Mouse (Mus musculus) embryo, embryonic 10 days (tissue): Measurements from ENCODE around the gene Dpp6.

Source experiments
- DNase-seq: peaks from one replicate; pipeline ENCODE4 v3.0.0-alpha.2; 2015; ENCODE audit warnings: low spot score

Gene Dpp6

GRCm38 (mm10) chr5:27677247-27677666 lies 860.3 kb downstream of the Dpp6 start:
- peak; percentile 51 for DNase-seq

GRCm38 (mm10) chr5:27679151-27679550 lies 862.1 kb downstream of the Dpp6 start:
- DNase-seq = no peak

DNA sequence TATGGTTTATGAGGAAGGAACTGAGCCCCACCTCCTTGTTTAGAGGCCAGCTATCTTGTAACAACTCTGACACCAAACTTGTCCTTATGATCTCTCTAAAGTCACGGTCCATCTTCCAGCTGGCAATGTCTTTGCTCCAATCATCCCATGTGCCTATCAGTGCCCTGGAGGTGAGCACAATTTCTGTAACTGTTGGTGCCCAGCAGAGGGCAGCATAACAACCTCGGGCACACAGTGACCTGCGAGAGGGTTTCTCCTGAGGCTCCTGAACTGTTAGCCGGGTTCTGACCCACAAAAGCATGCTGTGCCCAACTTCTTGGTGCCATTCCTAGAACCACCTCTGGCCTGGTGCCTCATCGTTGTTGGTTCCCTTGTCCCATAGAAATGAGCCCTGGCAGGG lies 863.5 kb downstream of the Dpp6 start:
- peak; percentile 59 for DNase-seq

GRCm38 (mm10) chr5:27685162-27685561 lies 868.2 kb downstream of the Dpp6 start:
- no peak for DNase-seq

- no peak for DNase-seq
Observed at GRCm38 (mm10) chr5:27685923-27686322, 868.9 kb downstream of the Dpp6 start.

GRCm38 (mm10) chr5:27687311-27687710 lies 870.3 kb downstream of the Dpp6 start:
- DNase-seq = peak; percentile 11

- DNase-seq = no peak
Observed at GRCm38 (mm10) chr5:27702482-27702881, 885.5 kb downstream of the Dpp6 start.

GRCm38 (mm10) chr5:27705020-27705419 lies 888.0 kb downstream of the Dpp6 start:
- DNase-seq = no peak

GRCm38 (mm10) chr5:27706551-27706950 lies 889.5 kb downstream of the Dpp6 start:
- no peak for DNase-seq

DNA sequence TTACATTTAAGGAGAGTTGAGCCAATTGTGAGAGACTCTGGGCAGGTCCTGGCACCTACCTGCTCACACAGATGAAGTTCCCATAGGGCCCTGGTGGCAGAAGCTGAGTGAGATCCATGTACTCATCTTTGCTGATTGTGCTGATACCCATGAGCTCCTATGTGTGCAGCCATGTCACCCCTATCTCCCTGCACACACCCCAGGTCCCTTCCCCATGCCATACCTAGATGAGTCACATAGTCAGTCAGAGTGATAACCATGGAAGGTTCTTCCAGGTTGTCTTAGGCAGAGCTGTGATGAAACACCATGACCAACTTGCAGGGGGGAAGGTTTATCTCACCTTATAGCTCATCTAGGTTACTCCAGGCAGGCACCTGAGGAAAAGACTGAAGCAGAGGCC lies 890.3 kb downstream of the Dpp6 start:
- DNase-seq = no peak

DNA sequence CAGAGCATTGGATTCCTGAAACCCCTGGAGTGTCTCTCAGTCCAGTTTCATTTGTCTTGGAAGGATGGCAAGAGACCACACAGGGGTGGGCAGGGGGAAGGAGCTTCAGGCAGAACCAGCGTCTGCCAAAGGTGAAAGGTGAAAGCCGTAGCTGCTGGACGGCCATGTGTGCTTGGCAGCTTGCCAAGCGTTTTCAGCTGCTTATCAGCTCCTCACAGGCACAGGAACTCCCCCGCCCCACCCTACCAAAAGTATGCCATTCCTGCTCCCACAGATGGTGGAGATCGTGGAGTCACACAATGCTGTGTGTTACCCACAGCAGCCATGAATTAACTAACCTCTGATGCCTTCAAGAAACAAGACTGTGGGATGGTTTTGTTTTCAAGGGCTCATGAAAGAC lies 891.2 kb downstream of the Dpp6 start:
- DNase-seq = peak; percentile 27

DNA sequence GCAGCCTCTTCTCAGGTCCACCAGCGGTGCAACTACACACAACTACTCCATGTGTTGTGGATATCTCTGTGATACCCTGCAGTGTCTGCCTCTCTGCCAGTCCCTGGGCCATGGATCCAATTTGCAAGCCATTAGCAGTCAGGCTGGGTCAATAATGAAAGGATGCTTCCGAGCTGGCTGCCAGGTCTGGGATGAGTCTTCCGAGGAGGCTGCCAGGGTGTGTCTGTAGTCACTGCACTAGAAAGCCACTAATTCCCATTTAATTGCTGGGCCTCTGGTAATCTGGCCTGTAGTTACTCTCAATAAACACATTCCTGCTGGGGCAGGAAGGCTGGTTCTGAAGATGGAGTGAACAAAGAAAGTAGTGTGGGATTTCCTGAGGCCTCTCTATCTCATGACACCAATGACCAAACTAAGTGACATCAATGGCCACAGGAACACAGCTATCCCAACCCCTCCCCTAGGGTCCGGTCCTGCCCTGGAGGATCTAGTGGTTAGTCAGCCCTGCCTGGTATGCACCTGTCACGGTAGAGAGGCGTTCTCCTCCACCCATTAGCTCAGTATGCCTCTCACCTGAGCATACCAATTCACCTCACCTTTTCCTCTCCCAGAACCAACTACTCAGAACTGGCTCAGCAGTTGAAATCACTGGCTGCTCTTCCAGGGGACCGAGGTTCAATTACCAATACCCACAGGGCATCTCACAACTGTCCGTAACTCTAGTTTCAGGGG lies 894.6 kb downstream of the Dpp6 start:
- peak; percentile 6 for DNase-seq

- peak; percentile 4 for DNase-seq
Observed at GRCm38 (mm10) chr5:27714356-27714755, 897.4 kb downstream of the Dpp6 start.

DNA sequence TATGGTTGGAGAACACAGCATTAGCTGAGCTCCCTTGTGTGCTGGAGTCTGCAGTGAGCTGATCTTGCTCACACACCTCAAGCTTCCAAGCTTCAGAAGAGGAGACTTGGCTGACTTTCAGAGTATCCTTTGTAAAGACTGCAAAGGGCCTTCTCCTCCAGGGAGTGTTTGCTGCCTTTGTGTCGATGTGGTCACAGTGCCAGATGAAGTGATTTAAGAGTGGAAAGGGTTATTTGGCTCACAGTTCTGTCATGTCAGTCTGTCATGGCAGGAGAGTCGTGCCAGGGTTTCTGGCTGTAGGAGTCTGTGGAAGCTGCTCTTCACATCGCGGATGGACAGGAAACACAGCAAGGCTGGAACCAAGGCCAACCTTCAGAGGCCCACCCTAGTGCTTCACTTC lies 899.0 kb downstream of the Dpp6 start:
- no peak for DNase-seq

- no peak for DNase-seq
Observed at GRCm38 (mm10) chr5:27717301-27717700, 900.3 kb downstream of the Dpp6 start.

DNA sequence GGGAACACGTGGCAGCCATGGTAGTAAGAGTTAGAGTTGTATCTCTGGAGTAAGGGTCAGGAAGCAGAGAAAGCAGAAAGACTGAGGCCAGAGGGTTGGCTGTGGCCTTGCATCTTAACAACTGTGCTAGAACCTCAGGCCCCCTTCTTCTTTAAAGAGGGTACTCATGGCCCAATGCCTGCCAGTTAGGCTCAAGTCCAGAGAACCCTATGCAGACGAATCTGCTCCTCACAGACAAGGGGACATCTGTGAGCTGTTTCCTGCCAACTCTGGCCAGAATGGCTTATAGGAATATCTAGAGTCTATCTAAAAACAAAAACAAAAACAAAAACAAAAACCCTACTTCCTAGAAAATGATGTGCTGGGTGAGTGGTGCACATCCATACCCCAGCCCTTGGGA lies 902.3 kb downstream of the Dpp6 start:
- no peak for DNase-seq

- peak; percentile 11 for DNase-seq
Observed at GRCm38 (mm10) chr5:27724460-27724859, 907.5 kb downstream of the Dpp6 start.

GRCm38 (mm10) chr5:27730666-27731065 lies 913.7 kb downstream of the Dpp6 start:
- no peak for DNase-seq

DNA sequence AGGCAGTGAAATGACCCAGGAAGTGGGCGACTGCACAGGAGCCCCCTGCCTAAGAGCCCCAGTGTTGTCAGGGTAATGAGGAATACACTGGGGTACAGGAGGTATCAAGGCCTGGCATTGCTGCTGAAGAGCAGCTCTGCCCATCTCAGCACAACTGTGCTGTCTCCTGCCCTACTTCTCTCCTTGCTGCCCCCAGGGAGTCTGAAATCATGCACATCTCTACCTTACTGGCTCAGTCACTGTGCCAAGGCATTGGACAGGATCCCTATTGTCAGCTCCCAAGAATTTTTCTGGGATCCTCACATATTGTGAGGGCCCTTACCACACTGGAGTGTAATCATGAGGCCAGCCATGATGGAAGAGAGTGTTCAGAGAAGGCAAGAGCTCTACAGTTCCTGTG lies 914.4 kb downstream of the Dpp6 start:
- no peak for DNase-seq

- DNase-seq = no peak
Observed at GRCm38 (mm10) chr5:27732288-27732868, 915.4 kb downstream of the Dpp6 start.

DNA sequence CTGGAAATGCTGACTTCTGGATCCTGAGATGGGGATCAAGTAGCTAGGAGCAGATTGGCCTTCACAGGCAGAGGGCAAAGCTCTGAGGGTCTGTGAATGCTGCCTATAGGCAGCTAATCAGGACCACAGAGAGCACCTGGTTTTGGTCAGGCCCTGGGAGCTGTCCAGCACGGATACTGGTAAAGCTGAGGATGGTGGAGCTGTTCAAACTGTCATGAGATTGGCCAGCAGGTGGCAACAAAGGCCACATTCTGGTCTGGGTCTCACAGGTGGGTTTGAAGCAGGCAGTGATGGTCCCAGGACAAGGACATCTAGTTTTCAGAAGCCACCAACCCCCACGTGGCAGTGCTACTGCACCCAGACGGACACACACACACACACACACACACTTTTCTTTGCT lies 920.2 kb downstream of the Dpp6 start:
- DNase-seq = peak; percentile 89

DNA sequence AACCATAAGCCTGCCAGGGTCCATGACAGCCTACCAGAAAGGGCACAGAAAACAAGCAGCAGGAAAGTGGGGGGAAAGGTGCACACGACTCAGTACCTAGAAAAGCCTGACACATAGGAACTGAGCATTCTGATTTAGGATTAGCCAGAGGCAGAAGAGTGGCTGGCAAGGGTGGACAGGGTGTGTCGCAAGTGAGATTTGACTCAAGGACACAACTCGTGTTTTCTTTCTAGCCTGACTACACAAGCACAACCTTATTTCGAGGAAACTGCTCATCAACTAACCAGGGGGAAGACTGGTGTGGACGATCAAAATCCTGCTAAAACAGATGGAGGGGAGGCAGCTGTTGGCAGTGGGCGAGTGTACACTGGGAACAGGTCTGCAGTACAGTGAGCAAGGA lies 922.2 kb downstream of the Dpp6 start:
- no peak for DNase-seq

GRCm38 (mm10) chr5:27744944-27745343 lies 927.9 kb downstream of the Dpp6 start:
- no peak for DNase-seq

GRCm38 (mm10) chr5:27765780-27766179 lies 948.8 kb downstream of the Dpp6 start:
- no peak for DNase-seq
